Mouse (Mus musculus) lung, postnatal 25 days (tissue): Measurements from ENCODE around the gene Sfxn2.
A peak's percentile ranks its signal among the peaks of the same experiment; 100 is the strongest.

Experiments used
- DNase-seq: peaks from one replicate; pipeline ENCODE4 v3.0.0; 2022; ENCODE audit warnings: low spot score

Gene Sfxn2

GRCm38 (mm10) chr19:46631637-46632036 is 58.5 kb downstream of the Sfxn2 start:
- no peak for DNase-seq

DNA sequence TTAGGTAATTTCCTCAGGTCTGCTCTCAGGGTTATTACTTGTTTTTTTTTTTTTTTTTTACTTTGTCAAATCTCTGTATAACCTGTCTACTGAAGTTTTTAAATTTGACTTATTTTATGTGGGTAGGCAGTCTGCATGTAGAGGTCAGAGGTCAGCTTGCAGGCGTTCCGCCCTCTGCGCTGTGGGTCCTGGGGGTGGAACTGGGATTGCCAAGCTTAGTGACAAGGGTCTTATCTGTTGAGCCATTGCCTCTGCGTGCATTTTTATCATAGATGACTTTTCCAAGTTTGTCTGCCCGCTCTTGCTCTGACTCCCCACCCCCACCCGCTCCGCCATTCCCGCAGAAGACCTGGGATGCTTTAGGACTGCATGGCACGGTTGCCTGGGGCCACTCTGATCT is 62.6 kb downstream of the Sfxn2 start:
- DNase-seq, result no peak

GRCm38 (mm10) chr19:46637598-46637997 is 64.4 kb downstream of the Sfxn2 start:
- no peak for DNase-seq

DNA sequence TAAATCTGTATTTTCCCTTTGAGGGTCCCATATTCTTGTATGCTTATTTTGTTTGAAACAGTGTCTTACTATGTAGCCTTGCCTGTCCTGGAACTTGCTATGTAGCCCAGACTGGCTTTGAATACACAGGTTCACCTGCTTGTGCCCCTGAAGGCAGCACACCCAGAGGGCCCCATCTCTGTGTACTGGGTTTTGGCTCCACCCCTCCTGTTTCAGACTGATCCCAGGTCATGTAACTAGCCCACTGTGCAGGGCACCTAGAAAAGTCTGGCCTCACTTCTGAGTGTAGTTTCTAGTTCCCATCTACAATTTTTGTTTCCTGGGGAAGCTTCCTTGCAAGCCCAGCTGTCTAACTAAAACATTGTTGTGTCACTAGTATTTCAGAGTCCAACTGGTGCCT is 65.9 kb downstream of the Sfxn2 start:
- no peak for DNase-seq

DNA sequence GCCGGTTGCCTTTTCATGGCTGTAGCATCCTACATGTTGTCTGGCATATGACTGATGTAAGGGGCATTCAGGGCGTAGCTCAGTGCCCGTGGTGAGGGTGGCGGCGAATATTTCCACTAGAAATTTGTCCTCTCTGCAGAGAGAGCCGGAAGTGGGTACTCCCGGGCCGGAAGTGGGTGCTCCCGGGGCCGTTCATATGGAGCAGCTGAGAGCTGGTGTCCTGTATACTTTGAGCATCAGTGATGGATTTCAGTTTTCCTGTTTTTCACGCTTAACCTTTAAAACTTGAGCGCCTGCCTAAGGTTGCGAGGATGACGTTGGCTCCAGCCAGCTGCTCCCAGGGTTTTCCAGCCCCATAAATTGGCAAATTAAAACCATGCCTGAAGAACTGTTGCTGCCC is 66.3 kb downstream of the Sfxn2 start:
- no peak for DNase-seq

GRCm38 (mm10) chr19:46640780-46641179 is 67.6 kb downstream of the Sfxn2 start:
- no peak for DNase-seq

- DNase-seq, result peak; percentile 82
Observed at GRCm38 (mm10) chr19:46641420-46642085, 68.4 kb downstream of the Sfxn2 start.

- no peak for DNase-seq
Observed at GRCm38 (mm10) chr19:46642136-46642753, 69.1 kb downstream of the Sfxn2 start.

- DNase-seq, result no peak
Observed at GRCm38 (mm10) chr19:46643236-46643635, 70.1 kb downstream of the Sfxn2 start.

DNA sequence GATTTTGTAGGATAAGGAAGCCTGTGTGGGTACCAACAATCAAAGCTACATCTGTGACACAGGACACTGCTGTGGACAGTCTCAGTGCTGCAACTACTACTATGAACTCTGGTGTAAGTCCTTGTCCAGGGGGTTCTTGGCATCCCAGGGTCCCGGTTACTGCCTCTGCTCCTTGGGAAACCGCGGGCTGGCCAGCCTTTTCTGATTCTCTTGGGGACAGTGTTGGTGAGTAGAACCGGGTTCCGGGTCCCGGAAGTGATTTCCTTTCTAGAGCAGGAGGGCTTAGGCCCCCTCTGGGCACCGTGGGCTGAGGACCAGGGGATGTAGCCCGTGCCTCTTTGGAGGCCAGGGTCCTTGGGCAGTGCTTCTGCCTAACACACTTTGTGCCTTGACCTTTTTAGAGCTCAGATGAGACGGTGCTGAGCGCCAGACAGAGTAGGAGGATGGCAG is 71.2 kb downstream of the Sfxn2 start:
- no peak for DNase-seq

GRCm38 (mm10) chr19:46644793-46645602 is 71.8 kb downstream of the Sfxn2 start:
- peak; percentile 60 for DNase-seq

DNA sequence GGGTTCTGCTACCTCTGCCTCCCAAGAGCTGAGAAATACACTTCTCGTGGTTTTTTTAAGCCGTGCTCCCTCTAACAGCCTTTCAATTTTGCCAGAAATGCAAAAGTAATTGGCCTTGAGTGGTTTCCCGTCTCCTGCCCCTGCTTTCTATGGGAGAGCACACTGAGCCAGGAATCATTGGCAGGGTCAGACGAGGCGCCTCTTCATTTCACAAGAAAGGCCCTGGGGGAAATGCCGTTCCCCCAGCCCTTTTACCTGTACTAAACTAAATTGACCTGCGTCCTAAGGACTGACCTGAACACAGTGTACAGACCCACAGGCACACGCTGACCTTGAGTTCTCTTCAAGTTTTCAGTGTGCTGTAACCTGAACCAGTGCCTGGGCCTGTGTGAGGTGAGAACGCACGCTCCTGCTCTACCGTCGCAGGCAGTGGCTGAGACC is 72.9 kb downstream of the Sfxn2 start:
- no peak for DNase-seq

DNA sequence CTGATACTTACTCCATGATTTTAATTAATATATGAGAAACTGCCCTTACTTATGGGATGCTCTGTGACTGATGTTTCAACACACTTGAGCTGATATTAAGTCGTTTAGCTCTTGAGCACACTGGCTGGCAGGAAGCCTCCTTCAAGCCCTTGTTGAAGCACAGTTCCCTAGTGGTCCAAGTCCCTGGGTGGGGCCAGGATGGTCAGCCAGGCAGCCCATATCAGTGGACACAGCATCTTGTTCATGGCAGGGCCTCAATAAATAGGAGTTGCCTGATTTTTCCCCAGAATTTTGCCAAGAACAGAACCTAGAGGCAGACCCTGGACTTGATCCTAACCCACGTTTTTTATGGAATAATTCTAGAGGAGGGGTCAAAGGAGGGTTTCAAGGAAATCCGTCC is 74.1 kb downstream of the Sfxn2 start:
- DNase-seq, result no peak
